Mouse (Mus musculus) large intestine, adult 2 months (tissue): ENCODE results near the gene Ninl. TPM values are rescaled to one million over a fixed set of nuclear protein-coding genes. Genes with fewer than 3 reads are reported as not detected.

Source experiments
- DNase-seq: peaks from one replicate; pipeline ENCODE4 v3.0.0-alpha.2; 2012; ENCODE audit warnings: low read depth, low spot score
- WGBS: fragments of 180-500 bp; shearing (Covaris S2); methylation state at CpG from one replicate; pipeline ENCODE4 v1.1.7; 2018; 5-methylcytosine and 5-hydroxymethylcytosine counted together
- polyA plus RNA-seq: library from polyadenylated mRNA; depleted of rRNA; stranded (reverse); fragments of >200 nt; gene quantifications from 2 replicates; pipeline ENCODE4 v1.2.3, GENCODE M21; 2012; rRNA removed

The Ninl gene
- polyA plus RNA-seq, result 0.46 and 0.85 TPM in 2 replicates

GRCm38 (mm10) chr2:151039232-151039695, at the start of gene Ninl, which contains the start of gene Nanp:
Gene Ninl, minus strand, starts transcription at chr2:151039382.
Gene Nanp, minus strand, starts transcription at chr2:151039398.
- WGBS, result under 1% methylated on average over 34 of the region's 34 CpGs
- DNase-seq, result peak; percentile 83

DNA sequence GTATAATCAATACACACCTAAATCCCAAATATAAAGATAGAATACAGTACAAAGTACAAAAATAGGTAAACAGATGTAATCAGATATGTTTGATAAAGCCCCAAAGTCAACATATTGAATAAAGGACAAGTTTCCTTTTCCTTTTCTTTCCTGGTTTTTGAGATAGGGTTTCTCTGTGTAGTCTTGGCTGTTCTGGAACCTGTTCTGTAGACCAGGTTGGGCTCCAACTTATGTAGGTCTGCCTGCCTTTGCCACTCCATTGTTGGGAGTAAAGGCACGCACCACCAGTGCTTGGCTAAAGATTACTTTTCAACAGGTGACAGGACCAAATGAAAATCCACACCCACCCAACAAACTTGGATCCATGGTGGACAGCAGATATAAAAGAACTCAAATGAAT, 17.5 kb upstream of the Ninl start:
- WGBS, result 47% methylated on average over 1 of the region's 1 CpGs
- DNase-seq, result no peak

- no peak for DNase-seq
- 80% methylated on average over 1 of the region's 1 CpGs for WGBS
Observed at GRCm38 (mm10) chr2:151040411-151040810, 1.2 kb upstream of the Ninl start.

DNA sequence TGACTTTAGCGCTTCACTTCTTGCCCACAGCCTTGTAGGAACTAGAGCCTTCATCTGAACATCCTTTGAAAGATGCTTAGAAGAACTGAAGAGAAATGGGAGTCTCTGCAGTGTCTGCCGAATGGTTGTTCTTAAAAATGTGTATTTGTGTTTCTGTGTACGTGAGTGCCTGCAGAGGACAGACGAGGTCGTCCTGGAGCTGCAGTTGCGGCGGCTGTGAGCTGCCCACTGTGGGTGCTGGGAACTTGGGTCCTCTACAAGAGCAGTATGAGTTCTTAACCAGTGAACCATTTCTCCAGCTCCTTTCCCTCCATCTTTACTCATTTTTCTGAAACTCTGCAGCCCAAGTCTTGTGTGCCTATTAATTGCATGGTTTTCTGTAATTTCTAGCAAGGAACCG, 544 bp upstream of the Ninl start:
- DNase-seq, result no peak
- WGBS, result 23% methylated on average over 8 of the region's 8 CpGs

GRCm38 (mm10) chr2:151038811-151039222, 365 bp downstream of the Ninl start:
- no peak for DNase-seq
- WGBS, result under 1% methylated on average over 30 of the region's 30 CpGs

GRCm38 (mm10) chr2:151037876-151038552, 1.2 kb downstream of the Ninl start:
- no peak for DNase-seq
- WGBS, result 20% methylated on average over 18 of the region's 18 CpGs

DNA sequence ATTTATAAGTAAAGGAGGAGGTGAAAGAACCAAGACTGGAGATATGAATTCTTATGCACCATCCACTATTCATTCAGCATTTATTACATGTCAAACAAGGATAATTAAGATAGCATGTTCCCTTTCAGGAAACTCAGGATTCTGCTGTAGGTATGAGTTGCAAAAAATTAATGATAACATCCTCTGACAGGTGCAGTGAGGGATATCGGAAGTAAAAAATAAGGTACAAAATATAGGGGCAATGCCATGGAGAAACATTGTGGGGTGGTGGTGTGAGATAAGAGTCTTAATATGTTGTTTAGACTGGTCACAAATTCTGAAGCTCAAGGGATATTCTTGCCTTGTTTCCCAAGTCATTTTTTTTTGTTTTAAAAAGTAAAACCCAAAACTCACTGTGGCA, 1.9 kb downstream of the Ninl start:
- WGBS, result 84% methylated on average over 1 of the region's 1 CpGs
- DNase-seq, result no peak

DNA sequence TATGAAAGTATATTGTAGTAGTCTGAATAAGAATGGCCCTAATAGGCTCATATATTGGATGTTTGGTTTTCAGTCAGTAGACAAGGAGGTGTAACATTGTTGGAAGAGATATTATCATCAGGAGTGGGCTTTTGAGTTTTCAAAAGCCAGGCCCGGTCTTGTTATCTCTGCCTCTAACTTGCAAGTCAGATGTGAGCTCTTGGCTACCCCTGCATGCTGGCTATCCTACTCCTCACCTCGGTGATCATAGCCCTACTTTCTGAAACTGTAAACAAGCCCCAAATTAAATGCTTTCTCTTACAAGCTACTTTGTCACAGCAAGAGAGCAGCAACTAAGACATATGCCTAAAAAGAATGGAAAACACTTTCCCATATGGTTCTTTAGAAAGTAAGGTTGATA, 2.5 kb downstream of the Ninl start:
- 86% methylated on average over 2 of the region's 2 CpGs for WGBS

DNA sequence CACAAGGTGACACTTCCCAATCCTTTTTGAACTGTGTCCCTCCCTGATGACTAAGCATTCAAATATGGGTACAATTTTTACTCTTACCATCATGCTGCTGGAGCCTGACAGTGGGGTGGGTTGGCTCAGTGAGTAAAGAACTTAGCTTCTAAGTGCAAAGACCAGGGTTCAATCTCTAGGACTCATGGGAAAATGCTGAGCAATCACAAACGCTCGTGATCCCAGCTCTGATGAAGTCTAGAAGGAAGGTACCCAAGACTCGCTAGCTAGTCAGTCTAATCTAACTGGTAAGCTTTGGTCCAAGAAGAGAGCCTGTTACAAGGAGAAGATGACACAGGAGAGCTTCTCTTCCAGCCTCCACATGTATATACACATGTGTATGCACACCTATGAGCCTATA, 4.7 kb downstream of the Ninl start:
- no peak for DNase-seq
- WGBS, result 94% methylated on average over 3 of the region's 3 CpGs

More for the DNA sequence above, 2.5 kb downstream of the Ninl start:
- no peak for DNase-seq

DNA sequence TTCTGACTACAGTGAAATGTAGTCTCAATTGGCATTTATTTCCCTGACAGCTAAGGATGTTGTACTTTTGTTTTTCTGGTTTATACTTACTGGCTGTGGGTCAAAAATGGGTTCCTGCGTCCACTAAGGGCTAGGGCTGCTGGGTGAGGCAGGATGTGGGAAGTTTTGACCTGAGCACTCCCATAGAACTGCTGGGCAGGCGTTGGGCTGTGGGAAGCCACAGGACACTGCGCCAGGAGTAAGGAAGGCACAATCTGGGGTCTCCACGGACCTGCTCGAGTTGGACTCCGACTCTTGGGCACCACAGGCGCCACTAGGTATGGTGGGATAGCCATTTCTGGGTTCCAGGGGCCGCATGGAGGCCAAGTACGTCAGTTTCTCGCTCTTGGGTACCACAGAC, 18.0 kb downstream of the Ninl start:
- WGBS, result 90% methylated on average over 10 of the region's 10 CpGs

DNA sequence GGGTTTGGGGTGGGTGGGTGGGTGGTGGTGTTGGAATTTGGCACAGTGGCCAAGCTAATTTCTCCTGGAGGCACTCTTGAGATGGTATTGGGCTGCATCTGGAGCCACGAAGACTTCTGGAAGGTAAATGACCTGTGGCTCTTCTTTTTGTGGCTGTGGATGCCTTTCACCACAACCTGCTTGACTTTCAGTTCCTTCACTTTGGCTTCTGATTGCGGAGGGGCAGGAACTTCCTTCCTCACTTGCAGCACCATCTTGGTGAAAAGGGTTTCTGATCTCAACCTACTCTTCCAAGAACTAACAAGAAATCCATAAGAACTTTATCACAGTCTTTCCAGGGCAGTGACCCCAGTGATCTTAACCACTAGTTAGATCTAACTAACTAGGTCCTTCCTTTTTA, 23.9 kb downstream of the Ninl start:
- WGBS, result 73% methylated on average over 2 of the region's 2 CpGs

More for the DNA sequence above, 18.0 kb downstream of the Ninl start:
- DNase-seq, result no peak

GRCm38 (mm10) chr2:151011273-151011672, 27.9 kb downstream of the Ninl start:
- no peak for DNase-seq
- 47% methylated on average over 1 of the region's 1 CpGs for WGBS

More for the DNA sequence above, 23.9 kb downstream of the Ninl start:
- no peak for DNase-seq

GRCm38 (mm10) chr2:151009515-151010085, 29.6 kb downstream of the Ninl start:
- 87% methylated on average over 1 of the region's 1 CpGs for WGBS
- DNase-seq, result no peak

DNA sequence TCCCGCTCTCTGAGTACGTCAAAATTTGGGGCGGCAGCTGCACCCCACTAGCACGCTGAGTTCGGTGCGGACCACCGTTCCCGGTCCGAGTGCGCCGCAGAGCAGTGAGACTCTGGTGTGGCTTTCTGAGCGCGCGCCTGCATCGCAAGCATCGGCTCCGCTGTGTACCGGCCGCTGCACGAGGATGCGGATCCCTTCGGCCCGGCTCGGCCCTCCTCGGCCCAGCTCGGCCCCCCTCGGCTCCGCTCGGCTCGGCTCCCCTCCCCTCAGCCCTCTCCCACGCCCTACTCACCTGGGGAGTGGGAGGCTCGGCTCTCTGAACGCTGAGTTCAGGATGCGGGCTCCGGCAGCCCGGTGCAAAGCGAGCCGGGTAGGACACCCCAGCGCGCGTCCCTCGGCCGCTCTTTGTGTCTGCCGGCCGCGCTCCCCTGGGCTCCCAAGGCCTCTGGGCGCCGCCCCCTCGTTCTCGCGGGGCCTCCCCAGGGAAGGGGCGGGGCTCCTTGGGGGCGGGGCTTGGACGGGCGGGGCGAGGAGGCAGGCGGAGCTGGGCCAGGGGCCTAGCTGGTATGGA, 30.2 kb downstream of the Ninl start:
- DNase-seq, result no peak
- WGBS, result under 1% methylated on average over 57 of the region's 57 CpGs

- WGBS, result 1% methylated on average over 21 of the region's 21 CpGs
- DNase-seq, result no peak
Observed at GRCm38 (mm10) chr2:151008517-151008932, 30.7 kb downstream of the Ninl start.

GRCm38 (mm10) chr2:151008006-151008405, 31.2 kb downstream of the Ninl start:
- 48% methylated on average over 6 of the region's 6 CpGs for WGBS
- DNase-seq, result no peak

- DNase-seq, result no peak
- WGBS, result 79% methylated on average over 5 of the region's 5 CpGs
Observed at GRCm38 (mm10) chr2:151006281-151006945, 32.8 kb downstream of the Ninl start.

- no peak for DNase-seq
- WGBS, result 90% methylated on average over 10 of the region's 10 CpGs
Observed at GRCm38 (mm10) chr2:151004390-151004789, 34.8 kb downstream of the Ninl start.

DNA sequence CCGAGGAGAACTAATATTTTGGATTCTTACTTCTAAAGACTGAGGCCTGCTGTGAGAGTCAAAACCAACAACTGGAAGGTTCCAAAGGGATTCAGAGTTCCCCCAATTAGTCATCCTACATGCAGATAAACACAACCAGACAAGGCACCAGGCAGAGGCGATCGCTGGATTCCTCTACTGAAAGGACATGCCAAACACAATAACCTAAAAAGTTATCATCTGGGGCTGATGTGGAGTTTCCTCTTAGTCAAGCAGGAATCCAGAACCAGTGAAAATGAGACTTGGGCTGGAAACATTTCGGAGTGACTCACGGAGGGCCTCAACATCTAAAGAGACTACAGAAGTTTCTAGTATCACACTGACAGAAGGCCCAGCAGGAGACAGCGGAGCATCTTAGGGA, 35.4 kb downstream of the Ninl start:
- no peak for DNase-seq
- 78% methylated on average over 6 of the region's 6 CpGs for WGBS

- 68% methylated on average over 5 of the region's 5 CpGs for WGBS
- no peak for DNase-seq
Observed at GRCm38 (mm10) chr2:151001619-151002175, 37.5 kb downstream of the Ninl start.
